Mouse (Mus musculus): Measurements from ENCODE around the gene Lingo3.

- TF ChIP-seq CTCF (IDR thresholded peaks at IDR 0.05; ENCODE audit: extremely low read depth, insufficient read depth, low read length) (no peak), POLR2A (IDR thresholded peaks at IDR 0.05; ENCODE audit: extremely low read depth, insufficient read depth, low read length) (no peak)
Observed at GRCm38 (mm10) chr10:80835617-80836016, 8.2 kb downstream of the Lingo3 start.

Data from cortical plate, adult 2 months (tissue).